In genomic region chr16:44612676-44613075, GRCm38 (mm10) we compare ENCODE assay signal across 12 mouse cellular contexts. TPM values are rescaled to one million over a fixed set of nuclear protein-coding genes. Genes with fewer than 3 reads are reported as not detected.
A peak's percentile ranks its signal among the peaks of the same experiment; 100 is the strongest.
DNase-seq lines count a peak whose midpoint lies in the region; ATAC-seq lines count a peak whose summit lies in the region.
"Had no signal": no experiment of that assay in that cellular context is flagged by ENCODE, and none has a peak within 500 bp of the region (broad histone marks: within the 10 kb centered on the region; RNA-seq: fewer than 3 reads in every experiment).

No protein-coding gene starts in this region.

- peak; percentile 93 for DNase-seq in cerebellum, adult 9-11 months
- DNase-seq in embryo, embryonic 11 days: no peak
- DNase-seq: gastrocnemius, postnatal 10 days; heart, postnatal 36 days; right cerebral cortex, postnatal 14 days; thymus, postnatal 4 days had no signal

- H3K27ac ChIP-seq in midbrain, embryonic 12.5 days (replicated peaks): no peak overlapping the region
- no peak overlapping the region for H3K27ac ChIP-seq in midbrain, embryonic 13.5 days
- H3K27ac ChIP-seq in forebrain, embryonic 15.5 days (replicated peaks): peak overlapping the region; percentile 54
- H3K27ac ChIP-seq in limb, embryonic 15.5 days: peak overlapping the region; percentile 39
- H3K27ac ChIP-seq in neural tube, embryonic 15.5 days (replicated peaks): no peak overlapping the region
- H3K27ac ChIP-seq: embryonic facial prominence, embryonic 13.5 days had no signal

- no peaks in the 10 kb centered on the region for H3K27me3 ChIP-seq in midbrain, embryonic 12.5 days
- H3K27me3 ChIP-seq in midbrain, embryonic 13.5 days: no peaks in the 10 kb centered on the region
- no peaks in the 10 kb centered on the region for H3K27me3 ChIP-seq in forebrain, embryonic 15.5 days
- no peaks in the 10 kb centered on the region for H3K27me3 ChIP-seq in limb, embryonic 15.5 days
- no peaks in the 10 kb centered on the region for H3K27me3 ChIP-seq in neural tube, embryonic 15.5 days (replicated peaks)
- H3K27me3 ChIP-seq: embryonic facial prominence, embryonic 13.5 days had no signal

- no peak overlapping the region for H3K9ac ChIP-seq in midbrain, embryonic 12.5 days (replicated peaks)
- H3K9ac ChIP-seq in midbrain, embryonic 13.5 days (replicated peaks): no peak overlapping the region
- H3K9ac ChIP-seq in forebrain, embryonic 15.5 days (replicated peaks): no peak overlapping the region
- no peak overlapping the region for H3K9ac ChIP-seq in limb, embryonic 15.5 days
- H3K9ac ChIP-seq in neural tube, embryonic 15.5 days (replicated peaks): no peak overlapping the region
- H3K9ac ChIP-seq: embryonic facial prominence, embryonic 13.5 days had no signal

- H3K36me3 ChIP-seq in midbrain, embryonic 12.5 days: no peaks in the 10 kb centered on the region
- no peaks in the 10 kb centered on the region for H3K36me3 ChIP-seq in midbrain, embryonic 13.5 days
- no peaks in the 10 kb centered on the region for H3K36me3 ChIP-seq in forebrain, embryonic 15.5 days
- no peaks in the 10 kb centered on the region for H3K36me3 ChIP-seq in limb, embryonic 15.5 days
- H3K36me3 ChIP-seq in neural tube, embryonic 15.5 days: no peaks in the 10 kb centered on the region
- H3K36me3 ChIP-seq: embryonic facial prominence, embryonic 13.5 days had no signal

- H3K9me3 ChIP-seq in midbrain, embryonic 12.5 days: no peaks in the 10 kb centered on the region
- no peaks in the 10 kb centered on the region for H3K9me3 ChIP-seq in midbrain, embryonic 13.5 days
- H3K9me3 ChIP-seq in forebrain, embryonic 15.5 days: no peaks in the 10 kb centered on the region
- H3K9me3 ChIP-seq in limb, embryonic 15.5 days: no peaks in the 10 kb centered on the region
- no peaks in the 10 kb centered on the region for H3K9me3 ChIP-seq in neural tube, embryonic 15.5 days (replicated peaks)
- H3K9me3 ChIP-seq: embryonic facial prominence, embryonic 13.5 days had no signal

- H3K4me1 ChIP-seq in midbrain, embryonic 12.5 days: peaks cover 22% of the 10 kb centered on the region
- H3K4me1 ChIP-seq in midbrain, embryonic 13.5 days (replicated peaks): peaks cover 18% of the 10 kb centered on the region
- H3K4me1 ChIP-seq in forebrain, embryonic 15.5 days: peaks cover 31% of the 10 kb centered on the region
- peaks cover 60% of the 10 kb centered on the region for H3K4me1 ChIP-seq in limb, embryonic 15.5 days
- peaks cover 18% of the 10 kb centered on the region for H3K4me1 ChIP-seq in neural tube, embryonic 15.5 days

- no peak overlapping the region for H3K4me2 ChIP-seq in midbrain, embryonic 12.5 days (replicated peaks)
- H3K4me2 ChIP-seq in midbrain, embryonic 13.5 days (replicated peaks): no peak overlapping the region
- no peak overlapping the region for H3K4me2 ChIP-seq in forebrain, embryonic 15.5 days (replicated peaks)
- no peak overlapping the region for H3K4me2 ChIP-seq in limb, embryonic 15.5 days
- H3K4me2 ChIP-seq in neural tube, embryonic 15.5 days: no peak overlapping the region
- H3K4me2 ChIP-seq: embryonic facial prominence, embryonic 13.5 days had no signal

- WGBS in midbrain, embryonic 12.5 days: 70% methylated on average over 5 of the region's 5 CpGs
- WGBS in midbrain, embryonic 13.5 days: 60% methylated on average over 5 of the region's 5 CpGs
- WGBS in forebrain, embryonic 15.5 days: 39% methylated on average over 5 of the region's 5 CpGs
- 69% methylated on average over 5 of the region's 5 CpGs for WGBS in limb, embryonic 15.5 days
- WGBS in neural tube, embryonic 15.5 days: 52% methylated on average over 5 of the region's 5 CpGs

- peak; percentile 44; the same call in 1 of the 2 replicates for ATAC-seq in midbrain, embryonic 12.5 days (ENCODE audit: low FRiP score, low read depth)
- ATAC-seq in midbrain, embryonic 13.5 days: no peak
- peak; percentile 80 for ATAC-seq in forebrain, embryonic 15.5 days (replicated peaks)
- no peak for ATAC-seq in limb, embryonic 15.5 days (ENCODE audit: insufficient number of reproducible peaks, low FRiP score, low TSS enrichment, low read depth)
- ATAC-seq in neural tube, embryonic 15.5 days (ENCODE audit: low FRiP score): no peak

- H3K4me3 ChIP-seq in midbrain, embryonic 12.5 days: no peak overlapping the region
- H3K4me3 ChIP-seq in midbrain, embryonic 13.5 days (replicated peaks): no peak overlapping the region
- H3K4me3 ChIP-seq in forebrain, embryonic 15.5 days: no peak overlapping the region
- no peak overlapping the region for H3K4me3 ChIP-seq in limb, embryonic 15.5 days
- no peak overlapping the region for H3K4me3 ChIP-seq in neural tube, embryonic 15.5 days (replicated peaks)
- H3K4me3 ChIP-seq: embryonic facial prominence, embryonic 13.5 days had no signal

RNA-seq across cellular contexts. Expression of gene Boc, which starts 54.0 kb away (rescaled TPM):
- polyA plus RNA-seq in midbrain, embryonic 12.5 days (2016; fragmentation: Nextera tagmentation; extraction: Ambion mirVana): 52.4 and 67.7 TPM in 2 replicates
- 22.5 and 27.3 TPM in 2 replicates for polyA plus RNA-seq in midbrain, embryonic 13.5 days (2015; fragmentation: Nextera tagmentation; extraction: Ambion mirVana)
- polyA plus RNA-seq in forebrain, embryonic 15.5 days (2015; fragmentation: Nextera tagmentation; extraction: Ambion mirVana): 15.3 and 16.9 TPM in 2 replicates
- 56.1 and 57.6 TPM in 2 replicates for polyA plus RNA-seq in limb, embryonic 15.5 days (2015; fragmentation: Nextera tagmentation; extraction: Ambion mirVana)
- polyA plus RNA-seq in neural tube, embryonic 15.5 days (2015; fragmentation: Nextera tagmentation; extraction: Ambion mirVana): 6.9 and 8.1 TPM in 2 replicates

Comparison
In these comparisons a context has a peak if more than half of its experiments do, and no peak if none do; other contexts are left out.
1. ATAC-seq: peak in midbrain, embryonic 12.5 days (single experiment) and forebrain, embryonic 15.5 days (single experiment); none in midbrain, embryonic 13.5 days (single experiment), limb, embryonic 15.5 days (single experiment) and neural tube, embryonic 15.5 days (single experiment).
2. H3K27ac ChIP-seq: peak in forebrain, embryonic 15.5 days (single experiment) and limb, embryonic 15.5 days (single experiment); none in midbrain, embryonic 12.5 days (single experiment), midbrain, embryonic 13.5 days (single experiment) and neural tube, embryonic 15.5 days (single experiment).